Mouse (Mus musculus): ENCODE measurements around the gene Myom3.

DNA sequence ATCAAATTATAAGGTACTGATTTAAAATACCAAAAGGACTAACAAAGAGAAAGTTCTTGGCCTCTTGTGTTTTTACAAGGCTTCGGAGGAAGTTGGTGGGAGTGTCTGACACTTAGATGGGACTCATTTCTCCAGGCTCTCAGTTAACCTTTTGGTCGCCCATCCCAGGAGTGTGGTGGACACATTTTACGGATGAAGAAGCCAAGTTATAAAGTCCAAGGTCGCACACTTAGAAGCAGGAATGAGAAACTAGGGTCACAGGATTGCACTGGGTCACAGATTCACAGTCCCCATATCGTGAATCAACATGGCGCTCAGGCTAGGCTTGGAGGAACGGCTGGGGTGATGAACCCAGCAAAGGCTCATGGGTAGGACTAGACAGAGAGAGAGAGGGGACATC is 2.1 kb downstream of the Myom3 start:
- TF ChIP-seq POLR2A (IDR thresholded peaks at IDR 0.05; ENCODE audit: control insufficient read depth, extremely low read depth, insufficient read depth, low read length, poor library complexity) (no peak), CTCF (IDR thresholded peaks at IDR 0.05; ENCODE audit: borderline replicate concordance, control insufficient read depth, extremely low read depth, insufficient read depth, low read length, poor library complexity) (no peak)

Data from thymus, adult 2 months (tissue).